9 mouse cellular contexts compared by ENCODE assay signal in genomic region chr19:47403391-47404379, GRCm38 (mm10).
A peak's percentile ranks its signal among the peaks of the same experiment; 100 is the strongest.
DNase-seq lines count a peak whose midpoint lies in the region; ATAC-seq and TF ChIP-seq lines count a peak whose summit lies in the region.
"Had no signal": no experiment of that assay in that cellular context is flagged by ENCODE, and none has a peak within 500 bp of the region (broad histone marks: within the 10 kb centered on the region; RNA-seq: fewer than 3 reads in every experiment).

No protein-coding gene starts in this region.

- no peak overlapping the region for H3K9ac ChIP-seq in liver, adult 2 months (ENCODE audit: low read depth, low read length)
- no peak overlapping the region for H3K9ac ChIP-seq in embryonic facial prominence, embryonic 14.5 days (ENCODE audit: low read depth, low read length)
- H3K9ac ChIP-seq in liver, embryonic 16.5 days (ENCODE audit: low read depth, low read length) = peak overlapping the region; percentile 77

- TF ChIP-seq POLR2A in liver, adult 2 months (IDR thresholded peaks at IDR 0.05; ENCODE audit: extremely low read depth, insufficient read depth, low read length) = no peak

- no peak for TF ChIP-seq CTCF in liver, adult 2 months (IDR thresholded peaks at IDR 0.05; ENCODE audit: low read depth, low read length)

- no peaks in the 10 kb centered on the region for H3K36me3 ChIP-seq in liver, adult 2 months (ENCODE audit: control insufficient read depth, insufficient read depth, low read length)
- H3K36me3 ChIP-seq in embryonic facial prominence, embryonic 14.5 days (ENCODE audit: control insufficient read depth, insufficient read depth, low read length) = no peaks in the 10 kb centered on the region
- no peaks in the 10 kb centered on the region for H3K36me3 ChIP-seq in liver, embryonic 16.5 days (ENCODE audit: control insufficient read depth, insufficient read depth)

- H3K4me1 ChIP-seq in liver, adult 2 months (ENCODE audit: control insufficient read depth, insufficient read depth, low read length) = peaks cover 44% of the 10 kb centered on the region
- H3K4me1 ChIP-seq in embryonic facial prominence, embryonic 14.5 days (ENCODE audit: control insufficient read depth, insufficient read depth, low read length) = peaks cover 26% of the 10 kb centered on the region
- peaks cover 54% of the 10 kb centered on the region for H3K4me1 ChIP-seq in liver, embryonic 16.5 days (ENCODE audit: control insufficient read depth, low read depth, low read length)

- peak overlapping the region; percentile 83 for H3K27ac ChIP-seq in liver, adult 2 months (replicated peaks; ENCODE audit: insufficient read depth, low read depth, low read length)
- H3K27ac ChIP-seq in embryonic facial prominence, embryonic 14.5 days (replicated peaks; ENCODE audit: low read depth, low read length) = peak overlapping the region; percentile 48; the same call in 1 of the 2 replicates
- H3K27ac ChIP-seq in liver, embryonic 16.5 days (ENCODE audit: low read length) = peak overlapping the region; percentile 99

- H3K79me2 ChIP-seq in liver, adult 2 months (ENCODE audit: control insufficient read depth, insufficient read depth, low read length) = peaks cover 4% of the 10 kb centered on the region; the same call in 1 of the 2 replicates

- H3K27me3 ChIP-seq in liver, adult 2 months (ENCODE audit: control insufficient read depth, insufficient read depth, low read length) = no peaks in the 10 kb centered on the region
- no peaks in the 10 kb centered on the region for H3K27me3 ChIP-seq in embryonic facial prominence, embryonic 14.5 days (replicated peaks; ENCODE audit: control insufficient read depth, insufficient read depth, low read length)
- no peaks in the 10 kb centered on the region for H3K27me3 ChIP-seq in liver, embryonic 16.5 days (ENCODE audit: control insufficient read depth, insufficient read depth, low read depth, low read length)

- DNase-seq in liver, adult 2 months (ENCODE audit: extremely low read depth, low read depth, low spot score) = peak; percentile 93
- DNase-seq in liver (no peak), WW6 (ENCODE audit: low read depth, low spot score) (peak; percentile 45)
- no peak for DNase-seq in embryonic facial prominence, embryonic 14.5 days (ENCODE audit: low spot score)
- no peak for DNase-seq in embryo, embryonic 10.5 days (ENCODE audit: low spot score)
- no peak for DNase-seq in cerebellum, adult 8-10 months
- no peak for DNase-seq in cerebellum, postnatal 25 days
- DNase-seq: thymus, postnatal 14 days had no signal

- WGBS in liver, adult 2 months = 21% methylated on average over 3 of the region's 3 CpGs
- 62% methylated on average over 3 of the region's 3 CpGs for WGBS in embryonic facial prominence, embryonic 14.5 days
- WGBS in liver, embryonic 16.5 days (ENCODE audit: insufficient replicate concordance) = 71% methylated on average over 3 of the region's 3 CpGs

- no peak overlapping the region for H3K4me2 ChIP-seq in embryonic facial prominence, embryonic 14.5 days (ENCODE audit: low read depth, low read length)
- peak overlapping the region; percentile 64 for H3K4me2 ChIP-seq in liver, embryonic 16.5 days (ENCODE audit: low read depth, low read length)

- H3K9me3 ChIP-seq in embryonic facial prominence, embryonic 14.5 days (ENCODE audit: control insufficient read depth, low read length) = no peaks in the 10 kb centered on the region
- no peaks in the 10 kb centered on the region for H3K9me3 ChIP-seq in liver, embryonic 16.5 days (replicated peaks; ENCODE audit: control insufficient read depth, low read length)

- ATAC-seq in embryonic facial prominence, embryonic 14.5 days (ENCODE audit: low read depth) = no peak
- no peak for ATAC-seq in liver, embryonic 16.5 days (ENCODE audit: low read depth)

- H3K4me3 ChIP-seq in liver, adult 2 months (ENCODE audit: insufficient read depth, low read depth, low read length) = no peak overlapping the region
- H3K4me3 ChIP-seq in embryonic facial prominence, embryonic 14.5 days (ENCODE audit: low read depth, low read length) = no peak overlapping the region
- H3K4me3 ChIP-seq in liver, embryonic 16.5 days (ENCODE audit: low read depth, low read length) = peak overlapping the region; percentile 22

Comparison
In these comparisons a context has a peak if more than half of its experiments do, and no peak if none do; other contexts are left out.
1. DNase-seq: peak in liver, adult 2 months (single experiment) and WW6 (single experiment); none in liver (single experiment), embryonic facial prominence, embryonic 14.5 days (single experiment), embryo, embryonic 10.5 days (single experiment), cerebellum, adult 8-10 months (single experiment) and cerebellum, postnatal 25 days (0 of 2).
2. H3K27ac ChIP-seq: peak in every context shown above with its lines; median percentile 99 in liver, embryonic 16.5 days; 83 in liver, adult 2 months; 48 in embryonic facial prominence, embryonic 14.5 days.